Mouse (Mus musculus) C2C12 (cell line): ENCODE measurements around the gene Car10.

ENCODE experiments used
- CEBPB ChIP-seq: IDR thresholded peaks from one replicate; pipeline ENCODE4 v1.6.1; 2011; ENCODE audit warnings: low read depth, mild to moderate bottlenecking, control low read depth, moderate library complexity
- CTCF ChIP-seq: IDR thresholded peaks from one replicate; pipeline ENCODE4 v1.5.1; 2011; ENCODE audit not compliant: control insufficient read depth, insufficient read depth, insufficient read length
- FOSL1 ChIP-seq: IDR thresholded peaks from one replicate; pipeline ENCODE4 v1.8.0; 2011; ENCODE audit warnings: mild to moderate bottlenecking, low read length; ENCODE audit not compliant: poor library complexity, insufficient read depth, severe bottlenecking
- MAX ChIP-seq: IDR thresholded peaks from one replicate; pipeline ENCODE4 v1.6.1; 2011; ENCODE audit warnings: mild to moderate bottlenecking, control low read depth
- MYOD1 ChIP-seq: IDR thresholded peaks from one replicate; pipeline ENCODE4 v1.6.1; 2011; ENCODE audit warnings: low read depth; ENCODE audit not compliant: control insufficient read depth, insufficient read length
- MYOG ChIP-seq: IDR thresholded peaks from one replicate; pipeline ENCODE4 v1.6.1; 2011; ENCODE audit not compliant: control insufficient read depth, insufficient read length; ENCODE audit errors: extremely low read depth
- USF1 ChIP-seq: IDR thresholded peaks from one replicate; pipeline ENCODE4 v1.6.1; 2011; ENCODE audit warnings: low read depth, mild to moderate bottlenecking, control low read depth, moderate library complexity

- TF ChIP-seq CTCF (no peak), MYOD1 (no peak), CEBPB (no peak), MAX (no peak), FOSL1 (no peak), MYOG (no peak), USF1 (no peak)
Measured at GRCm38 (mm10) chr11:93594033-93594432, 496.2 kb downstream of the Car10 start.
